Mouse (Mus musculus) regulatory T cell (primary cell): ENCODE results near the gene Ofcc1.

Experiments
- in situ Hi-C: fragments of 300-600 bp; cut with MboI, MseI; formaldehyde crosslinking; loops from one replicate; pipeline ENCODE4 v1.15.1; 2025; ENCODE audit warnings: high pct_unique_total_duplicates

Gene Ofcc1

GRCm38 (mm10) chr13:40361288-40361687 lies at the start of gene Ofcc1:
Ofcc1 (minus strand) TSS chr13:40361450.
- in situ Hi-C loops, result no loop called here

GRCm38 (mm10) chr13:40390120-40390519 lies 28.9 kb upstream of the Ofcc1 start:
- in situ Hi-C loops, result no loop called here

- in situ Hi-C loops, result no loop called here
Observed at GRCm38 (mm10) chr13:40387446-40387845, 26.2 kb upstream of the Ofcc1 start.

- in situ Hi-C loops, result no loop called here
Observed at GRCm38 (mm10) chr13:40384962-40385361, 23.7 kb upstream of the Ofcc1 start.

- in situ Hi-C loops, result no loop called here
Observed at GRCm38 (mm10) chr13:40376773-40377172, 15.5 kb upstream of the Ofcc1 start.

- in situ Hi-C loops, result no loop called here
Observed at GRCm38 (mm10) chr13:40366762-40367161, 5.5 kb upstream of the Ofcc1 start.

- in situ Hi-C loops, result no loop called here
Observed at GRCm38 (mm10) chr13:40364855-40365254, 3.6 kb upstream of the Ofcc1 start.

GRCm38 (mm10) chr13:40360692-40361091 lies 558 bp downstream of the Ofcc1 start:
- in situ Hi-C loops, result no loop called here

- in situ Hi-C loops, result no loop called here
Observed at GRCm38 (mm10) chr13:40347045-40347444, 14.2 kb downstream of the Ofcc1 start.

- in situ Hi-C loops, result no loop called here
Observed at GRCm38 (mm10) chr13:40323301-40323700, 37.9 kb downstream of the Ofcc1 start.

GRCm38 (mm10) chr13:40320814-40321525 lies 40.3 kb downstream of the Ofcc1 start:
- in situ Hi-C loops, result no loop called here

- in situ Hi-C loops, result no loop called here
Observed at GRCm38 (mm10) chr13:40317731-40318130, 43.5 kb downstream of the Ofcc1 start.

GRCm38 (mm10) chr13:40315158-40315792 lies 46.0 kb downstream of the Ofcc1 start:
- in situ Hi-C loops, result no loop called here

GRCm38 (mm10) chr13:40292891-40293290 lies 68.4 kb downstream of the Ofcc1 start:
- in situ Hi-C loops, result no loop called here

- in situ Hi-C loops, result no loop called here
Observed at GRCm38 (mm10) chr13:40290846-40291245, 70.4 kb downstream of the Ofcc1 start.

- in situ Hi-C loops, result no loop called here
Observed at GRCm38 (mm10) chr13:40288650-40289049, 72.6 kb downstream of the Ofcc1 start.

- in situ Hi-C loops, result no loop called here
Observed at GRCm38 (mm10) chr13:40287266-40288002, 73.8 kb downstream of the Ofcc1 start.

GRCm38 (mm10) chr13:40285234-40285791 lies 75.9 kb downstream of the Ofcc1 start:
- in situ Hi-C loops, result no loop called here

- in situ Hi-C loops, result no loop called here
Observed at GRCm38 (mm10) chr13:40280616-40281015, 80.6 kb downstream of the Ofcc1 start.

- in situ Hi-C loops, result no loop called here
Observed at GRCm38 (mm10) chr13:40267546-40267945, 93.7 kb downstream of the Ofcc1 start.

- in situ Hi-C loops, result loop anchor here (5.0 kb wide), 1 partner anchor 116 kb away; no protein-coding TSS in a partner anchor
Observed at GRCm38 (mm10) chr13:40263087-40263807, 98.0 kb downstream of the Ofcc1 start.

GRCm38 (mm10) chr13:40258757-40259156 lies 102.5 kb downstream of the Ofcc1 start:
- in situ Hi-C loops, result no loop called here
